Comparison of ENCODE assay signal across 22 mouse cellular contexts in genomic region chr17:81729891-81730290, GRCm38 (mm10).
"Had no signal": no experiment of that assay in that cellular context is flagged by ENCODE, and none has a peak within 500 bp of the region (broad histone marks: within the 10 kb centered on the region; RNA-seq: fewer than 3 reads in every experiment).

No protein-coding gene starts in this region.

- H3K36me3 ChIP-seq: limb, embryonic 12.5 days; limb, embryonic 15.5 days; midbrain, embryonic 12.5 days; midbrain, embryonic 15.5 days; neural tube, embryonic 12.5 days; neural tube, embryonic 15.5 days had no signal

- DNase-seq: kidney, postnatal 25 days; left cerebral cortex, postnatal 4 days; liver, postnatal 0 days; lung, embryonic 14.5 days; right cerebral cortex, adult 18-20 months; right cerebral cortex, postnatal 14 days; right cerebral cortex, postnatal 4 days; thymus, adult 2 months; thymus, postnatal 14 days; thymus, postnatal 4 days had no signal

- H3K9me3 ChIP-seq: limb, embryonic 12.5 days; limb, embryonic 15.5 days; midbrain, embryonic 12.5 days; midbrain, embryonic 15.5 days; neural tube, embryonic 12.5 days; neural tube, embryonic 15.5 days had no signal

- H3K27me3 ChIP-seq: limb, embryonic 12.5 days; limb, embryonic 15.5 days; midbrain, embryonic 12.5 days; midbrain, embryonic 15.5 days; neural tube, embryonic 12.5 days; neural tube, embryonic 15.5 days had no signal

- H3K9ac ChIP-seq: limb, embryonic 12.5 days; limb, embryonic 15.5 days; liver, embryonic 14.5 days; liver, postnatal 0 days; lung, embryonic 14.5 days; midbrain, embryonic 12.5 days; midbrain, embryonic 15.5 days; neural tube, embryonic 12.5 days; neural tube, embryonic 15.5 days had no signal

- H3K4me1 ChIP-seq: limb, embryonic 12.5 days; limb, embryonic 15.5 days; midbrain, embryonic 12.5 days; midbrain, embryonic 15.5 days; neural tube, embryonic 12.5 days; neural tube, embryonic 15.5 days had no signal

- ATAC-seq: liver, postnatal 0 days; lung, postnatal 0 days; midbrain, embryonic 15.5 days had no signal

- H3K27ac ChIP-seq: kidney, postnatal 0 days; limb, embryonic 12.5 days; limb, embryonic 15.5 days; liver, embryonic 14.5 days; macrophage; midbrain, embryonic 12.5 days; midbrain, embryonic 15.5 days; neural tube, embryonic 12.5 days; neural tube, embryonic 15.5 days; stomach, postnatal 0 days had no signal

- H3K4me2 ChIP-seq: limb, embryonic 12.5 days; limb, embryonic 15.5 days; liver, embryonic 11.5 days; lung, embryonic 14.5 days; midbrain, embryonic 12.5 days; midbrain, embryonic 15.5 days; neural tube, embryonic 12.5 days; neural tube, embryonic 15.5 days had no signal

- H3K4me3 ChIP-seq: limb, embryonic 12.5 days; limb, embryonic 15.5 days; midbrain, embryonic 12.5 days; midbrain, embryonic 15.5 days; neural tube, embryonic 12.5 days; neural tube, embryonic 15.5 days had no signal
